Mouse (Mus musculus) megakaryocyte, embryonic 14.5 days (primary cell): ENCODE measurements around the gene Olfr282.

Source experiments
- FLI1 ChIP-seq: IDR thresholded peaks from 2 replicates; pipeline ENCODE4 v1.6.1; 2012; ENCODE audit warnings: low read length, inconsistent platforms, mixed read lengths
- GATA1 ChIP-seq: IDR thresholded peaks from 3 replicates; pipeline ENCODE4 v1.6.1; 2012; ENCODE audit warnings: mixed read lengths, low read length, inconsistent platforms, borderline replicate concordance

DNA sequence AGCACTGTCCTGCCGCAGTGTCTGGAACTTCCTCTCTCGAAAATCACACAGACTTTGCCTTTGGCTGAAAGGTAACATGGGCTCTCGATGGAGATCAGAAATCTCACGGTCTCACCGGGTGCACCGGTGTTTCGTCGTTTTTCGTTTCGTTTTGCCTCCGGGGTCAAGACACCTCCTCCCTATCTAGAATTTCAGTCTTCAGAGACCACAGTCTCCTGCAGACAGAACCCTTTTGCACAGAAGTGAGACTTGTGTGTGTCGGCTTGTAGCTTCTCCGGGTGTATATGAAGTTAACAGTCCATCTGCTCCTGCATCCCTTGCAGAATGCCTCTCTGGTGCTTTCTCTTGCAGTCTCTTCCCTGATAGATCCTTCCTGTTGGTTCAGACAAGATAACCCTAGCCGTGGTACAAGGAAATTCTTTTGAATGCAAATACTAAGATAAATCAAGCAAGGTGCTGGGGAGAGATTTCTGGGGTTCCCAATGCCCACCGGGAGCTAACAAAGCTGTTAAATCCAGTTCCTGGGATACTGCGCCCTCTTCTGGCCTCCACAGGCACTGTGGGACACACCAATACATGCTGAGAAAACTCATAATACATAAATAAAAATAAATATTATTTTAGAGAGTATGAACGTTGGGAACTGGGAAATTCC, 22.5 kb upstream of the Olfr282 start:
- TF ChIP-seq GATA1 = no peak
- no peak for TF ChIP-seq FLI1
